Comparison of ENCODE assay signal across 8 mouse cellular contexts in the genomic region with DNA sequence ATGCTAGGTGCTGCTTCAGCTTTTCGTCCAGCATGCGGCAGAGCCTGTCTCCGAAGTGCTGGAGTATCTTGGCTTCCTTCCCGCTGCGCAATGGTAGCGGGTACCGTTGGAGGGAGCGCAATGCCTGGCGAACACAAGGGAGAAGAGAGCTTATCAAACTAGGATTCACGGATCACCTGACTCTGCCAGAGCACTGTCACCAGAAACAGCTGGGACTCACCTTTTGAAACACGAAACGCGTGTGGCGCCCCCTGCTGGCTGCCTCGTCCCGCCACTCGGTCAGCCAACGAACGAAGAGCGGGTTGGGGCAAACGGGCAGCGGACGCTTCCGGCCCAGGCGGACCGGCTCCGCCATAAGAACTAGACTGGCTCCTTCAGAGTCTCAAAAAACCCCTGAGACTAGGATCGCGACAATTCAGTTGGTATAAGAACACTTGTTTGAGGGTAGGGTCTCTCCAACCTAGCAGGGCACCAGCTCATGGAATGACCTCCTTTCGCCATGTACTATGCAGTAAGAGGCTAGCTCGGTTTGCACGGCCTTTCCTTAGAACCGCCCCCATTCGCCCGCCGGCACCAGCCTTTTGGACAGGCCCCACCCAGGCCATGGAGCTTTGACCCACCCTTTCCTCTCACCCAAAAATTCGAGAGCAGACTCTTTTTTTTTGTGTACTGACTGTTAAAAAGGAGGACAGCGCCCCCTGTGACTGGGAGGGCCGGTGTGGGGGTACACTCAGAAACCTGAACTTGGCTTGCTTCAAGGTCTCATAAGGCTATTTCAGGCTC. TPM values are rescaled to one million over a fixed set of nuclear protein-coding genes. Genes with fewer than 3 reads are reported as not detected.
A peak's percentile ranks its signal among the peaks of the same experiment; 100 is the strongest.
DNase-seq lines count a peak whose midpoint lies in the region; ATAC-seq lines count a peak whose summit lies in the region.

Gene Mus81 (minus strand): TSS at position 635 of the 783 bp plus-strand sequence.

- peak; percentile 95 for DNase-seq in T-cell, adult 2 months (ENCODE audit: low spot score)
- DNase-seq in cerebellum, postnatal 4 days (ENCODE audit: low spot score in 2 of 2) = peak; percentile 87 to 94
- DNase-seq in gastrocnemius, adult 18-20 months (ENCODE audit: low spot score) = peak; percentile 97
- peak; percentile 93 to 97 for DNase-seq in left cerebral cortex, adult 18-20 months (ENCODE audit: low spot score in 2 of 2)
- peak; percentile 94 for DNase-seq in right cerebral cortex, adult 18-20 months
- DNase-seq in urinary bladder, postnatal 10 days (ENCODE audit: low spot score) = peak; percentile 89

- H3K4me1 ChIP-seq in hindbrain, embryonic 16.5 days (ENCODE audit: control insufficient read depth, insufficient read depth, low read depth, low read length) = peaks cover 28% of the 10 kb centered on the region

- ATAC-seq in hindbrain, embryonic 16.5 days = peak; percentile 74

- H3K9me3 ChIP-seq in hindbrain, embryonic 16.5 days (ENCODE audit: control insufficient read depth, low read length) = no peaks in the 10 kb centered on the region

- peak within 1 kb of the TSS; percentile 81 for H3K4me2 ChIP-seq in hindbrain, embryonic 16.5 days (ENCODE audit: low read length)

- H3K4me3 ChIP-seq in hindbrain, embryonic 16.5 days (ENCODE audit: low read length) = peak within 1 kb of the TSS; percentile 57
- peak within 1 kb of the TSS; percentile 57 for H3K4me3 ChIP-seq in macrophage (ENCODE audit: inconsistent target)

- peak within 1 kb of the TSS; percentile 71 for H3K9ac ChIP-seq in hindbrain, embryonic 16.5 days (ENCODE audit: low read depth, low read length)

- WGBS in hindbrain, embryonic 16.5 days = under 1% methylated on average over 39 of the region's 39 CpGs
- under 1% methylated on average over 38 of the region's 39 CpGs for WGBS in macrophage (ENCODE audit: missing documents)

- peak within 1 kb of the TSS; percentile 99 for H3K27ac ChIP-seq in hindbrain, embryonic 16.5 days (ENCODE audit: low read depth, low read length)
- peak within 1 kb of the TSS; percentile 92 for H3K27ac ChIP-seq in macrophage

- peaks cover 23% of the 10 kb centered on the region for H3K36me3 ChIP-seq in hindbrain, embryonic 16.5 days (ENCODE audit: control insufficient read depth, insufficient read depth, low read length)
- H3K36me3 ChIP-seq in macrophage (ENCODE audit: inconsistent target) = peaks cover 32% of the 10 kb centered on the region; the same call in 1 of the 2 replicates

- H3K27me3 ChIP-seq in hindbrain, embryonic 16.5 days (replicated peaks; ENCODE audit: control insufficient read depth, insufficient read depth, low read length) = no peaks in the 10 kb centered on the region

- peaks cover 22% of the 10 kb centered on the region for H3K79me2 ChIP-seq in macrophage (ENCODE audit: inconsistent target)

RNA-seq across cellular contexts. Expression of gene Mus81, which starts in this region (rescaled TPM):
- 10 to 100 TPM; 18.3 to 22.1 TPM for total RNA-seq in gastrocnemius, adult 18-20 months (2021)
- polyA plus RNA-seq in hindbrain, embryonic 16.5 days (2015; fragmentation: Nextera tagmentation; extraction: Ambion mirVana) = 50.9 and 54.5 TPM in 2 replicates
- total RNA-seq in left cerebral cortex, adult 18-20 months (2021) = 10 to 100 TPM; 28.0 to 33.9 TPM
- total RNA-seq in macrophage (2018; cell fraction: chromatin; rRNA removed) = 10 to 100 TPM; 17.7 to 94.8 (median 56.1) TPM
- 10 to 100 TPM in 24 of 26 experiments, 1 to 10 TPM in 2; 8.7 to 18.6 (median 13.4) TPM for total RNA-seq in macrophage (2018; cell fraction: cytosol; rRNA removed)
- total RNA-seq in macrophage (2018; cell fraction: nucleus; rRNA removed) = 10 to 100 TPM; 13.3 to 62.8 (median 24.0) TPM
- 6.4 to 14.5 TPM (median 10.8 TPM) in 3 replicates for polyA plus RNA-seq in macrophage (2018)

Comparison
In these comparisons a context has a peak if more than half of its experiments do, and no peak if none do; other contexts are left out.
1. Peak in every context shown above with its lines: DNase-seq, ATAC-seq, H3K4me3 ChIP-seq and H3K27ac ChIP-seq.